Mouse (Mus musculus) left cerebral cortex, postnatal 36 days (tissue): ENCODE data around the gene Ffar4. TPM values are rescaled to one million over a fixed set of nuclear protein-coding genes. Genes with fewer than 3 reads are reported as not detected.

ENCODE experiments used
- DNase-seq, 2 experiments: peaks; one replicate each; pipeline ENCODE4 v3.0.0; 2021 to 2022; ENCODE audit warnings: low spot score in 2 of 2, mixed read lengths in 1 of 2
- intact Hi-C: fragments of 180-260 bp; cut with DNase I; formaldehyde crosslinking; loops from one replicate; pipeline ENCODE4 v1.15.1; 2025
- total RNA-seq, 2 experiments: library from RNA; stranded (reverse); gene quantifications; 2 replicates each; pipeline ENCODE4 v1.2.3; 2021

Gene Ffar4
- total RNA-seq, 2 experiments from 2014 or later, result not detected

DNA sequence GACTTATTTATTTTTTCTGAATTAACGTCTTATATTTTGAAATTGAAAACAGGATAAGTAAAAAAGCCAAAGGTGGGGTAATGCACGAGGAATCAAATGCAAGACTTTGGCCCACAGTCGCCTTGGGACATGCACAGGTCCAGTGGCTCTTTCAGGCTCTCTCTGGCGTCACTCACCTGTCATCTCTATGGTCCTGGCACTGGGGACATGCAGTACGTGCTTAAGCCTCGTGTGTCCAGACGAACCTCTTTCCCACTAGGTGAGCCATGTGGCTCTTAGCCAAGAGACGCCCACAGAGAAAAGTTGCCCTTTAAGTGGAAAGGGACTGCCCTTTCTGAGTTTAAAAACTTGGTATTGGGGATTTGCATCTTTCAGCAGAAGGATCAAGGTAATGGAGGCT, 7.5 kb upstream of the Ffar4 start:
- intact Hi-C loops, result loop anchor here (5.0 kb wide), 1 partner anchor 108 kb away; no protein-coding TSS in a partner anchor
- no peak for DNase-seq

DNA sequence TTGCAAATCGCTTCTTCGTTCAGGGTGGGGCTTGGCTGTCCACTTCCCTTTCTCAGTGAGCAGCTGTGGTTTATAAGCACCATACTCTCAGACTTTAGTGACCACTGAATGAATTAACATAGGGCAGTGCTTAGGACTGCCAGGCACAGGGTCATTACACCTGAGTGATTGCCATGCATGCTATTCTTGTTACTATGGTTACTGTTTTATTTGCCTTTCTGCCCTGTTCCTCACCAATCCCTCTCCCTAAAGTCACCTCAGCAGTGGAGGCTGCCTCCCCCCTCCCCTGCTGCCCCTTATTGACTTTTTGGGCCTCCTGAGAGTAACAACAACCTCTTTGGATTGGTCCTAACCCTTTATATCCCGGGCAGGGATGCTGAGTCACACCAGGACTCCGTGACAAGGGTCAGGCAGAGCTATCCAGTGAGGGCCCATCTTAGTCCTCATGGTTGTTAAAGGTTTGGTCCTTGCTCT, 5.3 kb upstream of the Ffar4 start:
- intact Hi-C loops, result no loop called here
- no peak for DNase-seq

DNA sequence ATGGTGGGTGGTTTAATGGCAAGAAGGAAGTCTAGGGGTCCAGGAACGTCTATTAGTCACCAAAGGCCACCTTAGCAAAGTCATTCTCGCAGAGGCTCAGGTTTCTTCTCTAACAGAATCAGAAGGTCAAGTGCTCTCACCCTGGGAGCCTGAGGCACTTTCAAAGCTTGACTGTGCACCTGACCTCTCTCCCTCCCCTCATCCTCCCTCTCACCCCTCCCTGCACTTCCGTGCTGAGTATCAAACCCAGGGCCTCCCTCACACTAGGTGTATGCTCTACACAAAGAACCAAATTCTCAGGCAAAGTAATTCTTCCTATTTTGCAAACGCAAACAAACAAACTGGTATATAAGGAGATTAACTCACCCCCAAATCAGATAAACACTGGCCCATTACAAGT, 640 bp upstream of the Ffar4 start:
- intact Hi-C loops, result no loop called here
- DNase-seq, result no peak

DNA sequence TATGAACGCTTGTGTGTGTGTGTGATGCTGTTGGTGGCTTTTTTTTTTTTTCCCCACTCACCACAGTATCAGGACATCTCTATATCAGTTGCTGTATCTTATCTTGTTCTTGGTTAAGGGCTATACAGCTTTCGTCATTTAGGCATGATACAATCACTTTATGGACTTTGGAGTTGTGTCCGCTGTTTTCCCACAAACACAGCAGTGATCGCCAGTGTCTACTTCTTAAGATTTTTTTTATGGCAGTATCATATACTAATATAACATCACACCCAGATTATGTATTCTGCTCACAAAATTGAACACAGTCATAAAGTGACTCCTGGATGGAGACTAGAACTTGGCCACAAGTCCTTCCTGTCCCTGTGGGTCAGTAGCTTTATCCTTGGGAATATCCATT, 11.0 kb downstream of the Ffar4 start:
- intact Hi-C loops, result no loop called here
- DNase-seq, result no peak

DNA sequence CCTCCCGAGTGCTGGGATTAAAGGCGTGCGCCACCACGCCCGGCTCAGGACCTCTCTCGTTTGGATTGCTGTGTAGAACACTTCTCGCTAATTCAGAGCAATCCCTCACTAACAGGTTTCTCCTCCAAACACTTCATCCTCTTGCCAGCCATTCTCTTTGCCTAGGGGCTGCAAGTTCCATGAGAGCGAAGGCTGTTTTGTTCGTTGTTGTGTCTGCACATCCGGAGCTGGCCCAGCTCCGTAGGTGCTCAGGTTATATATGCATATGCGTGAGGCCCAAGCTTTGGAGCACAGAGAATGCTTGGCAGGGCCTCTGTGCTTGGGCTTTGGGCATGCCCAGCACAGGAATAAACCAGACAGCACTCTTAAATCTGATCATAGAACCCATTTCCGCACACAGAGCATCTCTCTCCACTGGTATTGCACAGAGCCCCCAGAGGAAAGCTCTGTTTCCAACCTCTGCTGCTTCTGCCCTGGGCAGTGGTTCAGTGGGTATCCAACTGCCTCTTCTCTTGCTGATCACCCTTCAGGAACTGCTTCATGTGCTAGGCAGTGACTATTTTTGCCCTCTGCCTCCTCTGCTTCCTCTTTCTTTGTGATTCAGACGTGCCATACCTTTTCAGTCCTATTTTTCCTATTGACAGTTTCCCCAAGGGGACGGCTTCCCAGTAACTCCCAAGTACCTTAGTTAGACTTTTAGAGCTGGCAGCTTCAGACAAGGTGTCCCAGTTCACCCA, 12.8 kb downstream of the Ffar4 start:
- intact Hi-C loops, result no loop called here
- DNase-seq, result no peak

DNA sequence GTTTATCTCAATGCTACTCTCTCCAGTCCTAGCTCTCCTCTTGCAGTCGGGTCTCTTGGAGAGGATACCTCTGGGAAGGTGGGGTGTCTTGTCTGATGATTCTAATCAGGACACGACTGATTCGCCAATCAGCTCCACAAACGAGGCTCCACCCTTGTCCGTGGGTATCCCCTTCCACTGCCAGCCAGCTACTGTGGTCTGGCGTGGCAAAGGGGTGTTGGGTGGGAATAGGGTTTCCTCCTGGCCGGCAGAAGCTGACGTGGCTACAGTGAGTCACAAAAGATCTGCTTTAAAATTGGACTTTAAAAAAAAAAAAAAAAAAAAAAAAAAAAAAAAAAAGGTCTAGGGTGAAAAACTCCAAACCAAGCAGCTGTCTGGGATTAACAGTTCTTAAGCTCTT, 14.2 kb downstream of the Ffar4 start:
- no peak for DNase-seq
- intact Hi-C loops, result no loop called here

DNA sequence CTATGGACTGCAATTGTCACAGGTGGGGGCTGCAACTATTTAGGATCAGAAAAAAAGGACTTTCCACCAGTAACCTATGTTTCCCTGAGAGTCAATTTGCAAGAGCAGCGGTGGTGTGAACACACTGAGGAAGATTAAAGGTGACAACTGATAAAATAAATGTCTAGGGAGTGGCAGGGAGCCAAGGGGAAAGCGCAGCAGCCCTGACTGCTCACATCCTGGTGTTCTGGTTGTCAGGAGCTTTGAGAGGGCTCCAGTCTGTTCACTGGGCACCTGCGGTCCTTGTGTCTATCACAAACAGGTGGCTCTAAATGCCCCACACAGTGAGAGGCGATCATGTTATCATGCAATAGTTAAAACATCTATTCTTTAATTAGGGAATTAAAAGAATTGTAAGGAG, 15.7 kb downstream of the Ffar4 start:
- intact Hi-C loops, result no loop called here
- DNase-seq, result no peak

DNA sequence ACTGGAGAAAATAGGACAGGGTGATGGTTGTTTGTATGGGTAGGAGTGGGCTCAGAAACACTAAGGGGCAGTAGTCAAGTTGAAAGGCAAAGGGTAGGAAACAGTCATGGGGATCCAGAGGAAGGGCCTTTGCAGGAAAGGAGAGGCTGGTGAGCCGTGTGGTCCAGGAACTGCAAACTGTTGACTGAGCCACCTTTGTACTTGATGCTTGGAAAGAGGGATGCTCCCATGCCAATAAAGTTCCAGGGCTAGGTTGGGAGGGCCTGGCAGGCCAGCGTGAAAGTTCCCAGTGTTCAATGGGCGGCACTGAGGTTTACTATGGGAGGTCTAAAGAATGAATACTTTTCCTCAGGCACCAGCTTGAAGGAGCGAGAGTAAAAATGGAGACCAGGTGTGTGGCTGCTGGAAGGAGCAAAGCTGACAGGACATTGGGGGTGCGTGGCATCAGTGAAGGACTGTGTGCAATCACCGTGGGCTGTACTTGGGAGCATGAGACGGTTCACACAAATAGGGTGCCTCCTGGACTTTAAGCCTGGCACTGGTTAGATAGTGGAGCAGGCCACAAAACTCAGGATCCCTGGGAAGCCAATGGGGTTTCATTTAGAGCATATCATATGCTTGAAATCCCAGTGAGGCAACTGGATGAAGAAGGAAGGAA, 18.1 kb downstream of the Ffar4 start:
- DNase-seq, result no peak
- intact Hi-C loops, result no loop called here

DNA sequence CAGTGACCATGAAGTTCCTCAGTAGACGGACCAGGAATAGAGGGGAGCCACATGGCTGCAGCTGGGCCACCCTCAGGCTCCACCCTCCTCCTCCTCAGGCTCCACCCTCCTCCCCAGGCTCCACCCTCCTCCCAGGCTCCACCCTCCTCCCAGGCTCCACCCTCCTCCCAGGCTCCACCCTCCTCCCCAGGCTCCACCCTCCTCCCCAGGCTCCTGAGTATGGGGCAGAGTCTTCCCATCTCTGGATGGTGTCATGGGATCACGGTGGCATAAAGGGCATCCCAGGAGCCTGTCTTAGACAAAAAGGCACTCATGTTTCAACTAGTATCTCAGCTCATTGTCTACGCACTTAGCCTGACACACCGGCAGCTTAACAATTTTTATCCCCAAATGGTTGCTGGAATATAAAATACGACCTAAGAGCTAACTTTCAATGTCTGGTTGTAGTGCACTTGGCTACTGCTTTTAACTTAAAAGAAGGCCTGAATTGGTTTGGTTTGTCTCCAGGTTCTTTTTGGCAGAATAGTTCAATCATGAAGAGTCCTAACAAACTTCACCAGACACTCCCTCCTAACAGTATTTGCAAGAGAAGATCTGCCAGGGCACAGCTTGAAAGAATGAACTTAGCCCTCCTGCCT, 23.4 kb downstream of the Ffar4 start:
- DNase-seq, result no peak
- intact Hi-C loops, result no loop called here

DNA sequence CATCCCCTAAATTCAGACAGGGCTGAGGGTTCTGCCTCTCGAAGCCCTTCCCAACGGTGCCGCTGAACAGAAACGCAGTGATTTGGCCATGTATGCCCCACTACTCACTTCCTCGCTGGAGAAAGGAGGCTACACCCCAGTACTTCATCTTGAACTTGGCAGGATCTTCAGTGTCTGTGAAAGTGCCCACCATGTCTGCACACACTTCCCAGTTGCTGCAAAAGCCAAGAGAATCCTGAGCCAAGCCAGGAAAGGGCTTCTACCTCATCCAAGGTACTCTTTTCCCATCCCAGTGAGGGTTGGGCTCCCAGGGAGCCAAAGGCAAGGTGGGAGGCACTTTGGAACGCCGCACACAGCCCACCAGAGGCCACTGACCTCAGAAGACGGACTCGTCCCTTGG, 27.1 kb downstream of the Ffar4 start:
- intact Hi-C loops, result no loop called here
- no peak for DNase-seq

DNA sequence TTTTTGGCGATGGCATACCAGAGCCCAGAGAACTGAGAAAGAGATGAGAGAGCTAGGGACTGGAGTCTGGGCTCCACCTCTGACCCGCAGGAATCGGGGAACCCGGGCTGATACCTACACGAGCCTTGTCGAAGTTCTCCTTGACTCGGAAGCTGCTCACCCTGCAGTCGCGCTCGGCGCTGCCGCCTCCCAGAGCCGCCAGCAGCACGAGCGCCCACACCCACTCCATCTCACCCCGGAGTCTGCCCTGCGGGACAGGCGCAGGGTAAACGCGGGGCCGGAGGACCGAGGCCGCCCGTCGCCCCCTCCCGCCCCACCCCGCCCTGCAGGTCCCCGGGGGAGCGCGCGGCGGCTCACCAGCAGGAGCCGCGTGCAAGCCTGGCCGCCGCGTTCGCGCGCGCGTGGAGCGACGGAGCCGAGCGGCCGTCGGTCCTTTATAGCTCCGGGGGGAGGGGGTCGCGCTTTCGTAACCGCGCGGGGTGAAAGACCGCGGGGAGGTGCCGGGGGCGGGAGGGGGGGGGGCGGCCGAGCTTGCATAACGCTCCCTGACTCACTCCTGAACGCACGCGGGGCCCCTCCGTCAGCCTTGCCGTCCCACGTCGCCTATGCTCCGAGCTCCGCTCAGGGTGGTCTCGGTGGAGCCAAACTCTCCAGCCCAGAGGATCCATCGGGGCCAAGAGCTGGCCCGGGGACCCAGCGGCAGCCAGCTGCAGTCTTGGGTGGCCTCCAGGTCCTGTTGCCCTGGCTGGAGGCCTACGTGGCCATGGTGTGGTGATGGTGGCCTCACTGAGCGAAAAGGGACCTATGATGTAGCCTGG, 27.7 kb downstream of the Ffar4 start:
- DNase-seq, result peak; percentile 24 to 40
- intact Hi-C loops, result no loop called here

DNA sequence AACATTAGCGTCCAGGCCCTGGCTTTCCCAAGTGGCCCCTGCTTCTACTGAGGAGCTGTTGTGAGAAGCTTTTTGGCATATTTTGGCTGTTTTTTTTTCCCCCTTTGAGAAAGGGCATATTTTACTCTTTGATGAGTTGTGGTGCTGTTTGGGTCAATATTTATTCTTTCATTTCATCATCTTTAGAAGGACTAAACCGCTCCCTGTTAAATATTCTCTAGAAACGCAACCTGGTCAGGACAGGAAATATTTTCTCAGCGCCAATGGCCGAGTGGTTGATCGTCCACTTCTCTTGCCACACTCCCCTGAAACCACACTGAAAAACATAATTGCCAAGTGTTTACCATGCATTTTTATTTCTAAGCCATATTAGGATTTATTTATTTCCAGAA, 28.3 kb downstream of the Ffar4 start, which contains the start of gene Rbp4:
Rbp4 (minus strand) TSS at position 63 of the 392 bp plus-strand sequence.
- DNase-seq, result no peak
- intact Hi-C loops, result no loop called here

DNA sequence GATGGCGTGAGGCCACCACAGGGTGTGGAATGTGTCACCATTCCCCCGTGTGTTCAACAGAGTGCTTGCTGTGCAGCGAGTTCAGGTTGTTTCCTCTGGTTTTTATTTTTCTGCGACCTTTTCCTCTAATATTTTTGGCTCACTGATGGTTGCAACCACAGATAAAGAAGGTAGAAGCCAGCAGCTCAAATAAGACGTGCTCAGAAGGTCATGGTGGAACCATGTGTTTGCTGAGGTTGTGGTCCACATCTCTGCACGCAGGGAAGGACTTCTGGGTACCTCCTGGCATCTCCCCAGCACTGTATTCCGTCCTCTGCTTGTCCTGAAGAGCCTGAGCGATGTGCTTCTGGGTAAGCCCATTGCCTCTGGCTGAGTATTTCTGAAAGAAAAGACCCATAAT, 29.8 kb downstream of the Ffar4 start:
- intact Hi-C loops, result no loop called here
- DNase-seq, result no peak

DNA sequence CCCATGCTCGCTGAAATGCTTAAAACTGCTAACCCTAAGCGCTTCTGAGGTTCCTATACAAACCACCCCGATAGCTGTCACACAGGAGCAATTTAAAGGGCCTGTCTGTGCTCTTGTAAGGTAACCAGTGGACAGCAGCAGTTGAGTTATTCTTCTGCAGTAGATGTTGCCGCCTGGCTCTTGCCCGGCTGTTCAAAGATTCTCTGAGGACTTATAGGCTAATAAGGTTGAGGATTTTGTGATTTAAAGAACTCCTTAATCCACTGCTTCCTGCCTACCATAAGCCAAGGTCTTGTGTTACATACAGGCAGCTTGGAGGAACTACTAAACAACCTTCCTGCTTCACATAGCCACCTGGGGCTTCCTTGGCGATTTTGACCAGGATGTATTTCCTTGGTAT, 35.6 kb downstream of the Ffar4 start, which contains the start of gene Pde6c:
Pde6c (plus strand) TSS at position 301 of the 400 bp plus-strand sequence.
- intact Hi-C loops, result no loop called here

DNA sequence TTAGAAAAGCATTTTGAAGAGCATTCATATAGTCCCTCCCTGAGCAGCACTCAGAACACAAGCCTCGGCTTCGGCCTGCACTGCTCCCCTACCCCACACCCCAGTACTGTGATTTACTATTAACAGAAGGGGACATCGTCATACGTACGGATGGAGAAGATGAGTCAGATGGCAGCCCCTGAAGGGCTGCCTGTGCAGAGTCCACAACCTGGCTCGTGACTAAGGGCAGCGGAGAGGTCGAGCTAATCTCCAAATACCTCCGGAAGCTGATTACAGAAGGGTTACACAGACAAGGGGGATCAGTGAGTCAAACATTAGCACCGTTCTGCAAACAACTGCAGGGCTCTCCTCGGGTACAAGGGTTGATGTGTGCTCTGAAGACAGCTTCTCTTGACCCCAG, 37.1 kb downstream of the Ffar4 start:
- intact Hi-C loops, result no loop called here
- DNase-seq, result no peak

More for the DNA sequence above, 35.6 kb downstream of the Ffar4 start, which contains the start of gene Pde6c:
- DNase-seq, result no peak

DNA sequence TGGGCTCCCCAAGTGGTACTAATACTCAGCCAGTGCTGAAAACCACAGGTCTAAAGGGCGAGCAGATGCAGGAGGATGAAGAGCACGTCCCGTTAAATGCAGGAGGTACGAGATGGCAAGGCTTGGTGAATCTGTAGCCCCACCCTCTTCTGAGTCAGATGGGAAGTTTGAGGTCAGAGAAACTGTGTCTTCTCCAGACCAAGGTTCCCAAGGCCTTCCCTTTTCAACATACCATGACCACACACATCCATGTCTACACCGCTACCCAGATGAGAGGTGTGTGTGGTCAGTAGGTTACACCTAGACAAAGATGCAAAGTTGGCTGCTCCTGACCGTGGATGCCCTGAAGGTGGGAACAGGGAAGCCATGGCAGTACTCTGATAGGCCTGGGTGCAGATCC, 37.9 kb downstream of the Ffar4 start:
- no peak for DNase-seq
- intact Hi-C loops, result no loop called here

DNA sequence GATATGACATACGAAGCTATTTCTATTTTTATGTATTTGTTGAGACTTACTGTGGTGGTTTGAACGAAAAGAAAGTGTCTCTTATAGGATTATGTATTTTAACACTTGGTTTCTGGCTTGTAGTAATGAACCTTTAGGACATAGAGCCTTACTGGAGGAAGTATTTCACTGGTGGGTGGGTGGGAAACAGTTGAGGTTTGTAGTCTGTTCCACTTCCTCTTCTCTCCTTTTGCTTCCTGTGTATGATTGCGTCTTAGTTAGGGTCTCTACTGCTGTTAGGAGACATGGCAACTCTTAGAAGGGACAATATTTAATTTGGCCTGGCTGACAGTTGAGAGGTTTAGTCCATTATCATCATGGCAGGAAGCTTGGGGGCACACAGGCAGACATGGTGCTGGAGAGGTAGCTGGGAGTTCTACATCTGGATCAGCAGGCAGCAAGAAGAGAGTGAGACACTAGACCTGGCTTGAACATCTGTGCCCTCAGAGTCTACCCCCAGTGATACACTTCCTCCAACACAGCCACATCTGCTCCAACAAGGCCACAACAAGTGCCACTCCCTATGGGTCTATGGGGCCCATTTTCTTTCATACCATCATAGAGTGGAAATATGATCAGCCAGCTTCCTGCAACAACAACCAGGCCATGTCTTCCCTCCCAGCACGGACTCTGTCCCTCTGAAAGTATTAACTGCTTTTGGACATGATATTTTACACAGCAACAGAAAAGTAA, 46.8 kb downstream of the Ffar4 start:
- DNase-seq, result no peak
- intact Hi-C loops, result no loop called here

DNA sequence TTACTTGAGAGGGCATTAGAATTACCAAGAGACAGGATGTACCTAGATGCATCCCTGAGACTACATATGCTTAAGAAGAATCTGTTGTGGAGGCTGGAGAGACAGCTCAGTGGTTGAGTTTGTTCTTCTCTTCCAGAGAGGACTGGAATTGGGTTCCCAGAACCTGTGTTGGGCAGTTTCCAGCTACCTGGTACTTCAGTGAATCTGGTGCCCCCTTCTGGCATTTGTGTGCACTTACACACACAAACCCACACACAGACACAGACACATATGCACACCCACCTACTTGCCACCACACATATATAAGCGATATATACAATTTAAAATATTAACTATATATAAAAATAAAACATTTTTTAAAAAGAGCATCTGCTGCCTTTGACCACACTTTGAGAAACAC, 59.4 kb downstream of the Ffar4 start:
- no peak for DNase-seq
- intact Hi-C loops, result no loop called here

DNA sequence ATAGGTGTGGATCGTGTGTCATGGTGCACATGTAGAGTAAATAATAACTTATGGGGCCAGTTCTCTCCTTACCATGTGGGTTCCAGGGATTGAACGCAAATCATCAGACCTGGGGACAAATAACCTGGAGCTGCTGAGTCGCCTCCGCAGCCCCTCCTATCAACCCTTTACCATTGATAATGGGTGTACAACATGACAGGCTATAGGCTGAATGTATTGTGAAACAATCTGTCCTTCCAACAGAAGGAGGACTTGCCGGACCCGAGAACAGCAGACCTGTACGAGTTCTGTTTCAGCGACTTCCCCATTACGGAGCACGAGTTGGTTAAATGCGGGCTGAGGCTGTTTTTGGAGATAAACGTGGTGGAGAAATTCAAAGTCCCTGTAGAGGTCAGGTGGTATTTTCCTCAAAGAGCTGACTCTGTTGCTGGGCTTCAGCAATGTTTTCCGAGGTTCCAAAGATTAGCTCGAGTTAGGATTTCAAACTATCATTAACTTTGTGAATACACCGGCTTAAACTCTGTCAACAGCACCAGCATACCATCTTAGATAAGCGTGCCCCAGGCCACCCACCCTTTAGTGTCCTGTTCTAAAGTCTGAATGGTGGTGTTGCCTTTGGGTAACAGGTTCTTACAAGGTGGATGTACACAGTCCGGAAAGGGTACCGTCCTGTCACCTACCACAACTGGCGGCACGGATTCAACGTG, 64.9 kb downstream of the Ffar4 start:
- no peak for DNase-seq
- intact Hi-C loops, result no loop called here
